Mouse (Mus musculus): ENCODE results near the gene Psmb7. TPM values are rescaled to one million over a fixed set of nuclear protein-coding genes. Genes with fewer than 3 reads are reported as not detected.

Gene Psmb7
- polyA plus RNA-seq, 1 experiment from 2014 or later, result 270 TPM

GRCm38 (mm10) chr2:38630574-38630973 lies 13.3 kb downstream of the Psmb7 start:
- Histone ChIP-seq H3K27me3 (no peaks in the 10 kb centered on the region), H3K9ac (no peak overlapping the region), H3K4me1 (no peaks in the 10 kb centered on the region), H3K36me3 (peaks cover 97% of the 10 kb centered on the region), H3K4me2 (no peak overlapping the region), H3K9me3 (replicated peaks) (no peaks in the 10 kb centered on the region), H3K27ac (no peak overlapping the region), H3K4me3 (replicated peaks) (no peak overlapping the region)
- ATAC-seq (replicated peaks; ENCODE audit: low FRiP score), result no peak
- WGBS, result 89% methylated on average over 2 of the region's 2 CpGs

- H3K4me3 ChIP-seq (replicated peaks), result no peak overlapping the region
- H3K4me1 ChIP-seq, result no peaks in the 10 kb centered on the region
- no peaks in the 10 kb centered on the region for H3K9me3 ChIP-seq (replicated peaks)
- no peak overlapping the region for H3K27ac ChIP-seq
- H3K27me3 ChIP-seq, result no peaks in the 10 kb centered on the region
- peaks cover 95% of the 10 kb centered on the region for H3K36me3 ChIP-seq
- no peak for ATAC-seq (replicated peaks; ENCODE audit: low FRiP score)
- whole genome bisulfite sequencing, result 88% methylated on average over 3 of the region's 3 CpGs
- no peak overlapping the region for H3K9ac ChIP-seq
- H3K4me2 ChIP-seq, result no peak overlapping the region
These were observed 14.4 kb downstream of the Psmb7 start for GRCm38 (mm10) chr2:38629451-38629850.

DNA sequence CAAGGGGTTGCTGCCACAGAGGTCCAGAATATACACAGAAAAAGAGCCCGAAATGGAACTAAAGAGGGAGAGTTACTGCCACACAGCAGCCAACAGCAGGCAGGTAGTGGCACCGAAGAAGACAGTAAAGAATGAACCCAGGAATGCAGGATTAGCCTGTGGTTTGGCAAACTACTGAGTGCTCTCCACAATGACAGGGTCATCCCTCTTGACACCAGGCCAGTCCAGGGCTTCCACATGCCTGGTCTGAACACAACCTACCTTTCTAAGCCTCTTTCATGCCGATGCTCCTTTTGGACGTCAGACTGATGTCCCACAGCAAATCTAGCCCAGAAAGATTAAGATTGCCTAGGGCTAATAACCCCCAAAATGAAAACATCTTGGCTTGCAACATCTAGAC lies 15.1 kb downstream of the Psmb7 start:
- Histone ChIP-seq H3K36me3 (peaks cover 95% of the 10 kb centered on the region), H3K4me1 (no peaks in the 10 kb centered on the region), H3K9me3 (replicated peaks) (no peaks in the 10 kb centered on the region), H3K4me2 (no peak overlapping the region), H3K9ac (no peak overlapping the region), H3K27me3 (no peaks in the 10 kb centered on the region), H3K27ac (no peak overlapping the region), H3K4me3 (replicated peaks) (no peak overlapping the region)
- ATAC-seq (replicated peaks; ENCODE audit: low FRiP score), result no peak
- 95% methylated on average over 4 of the region's 4 CpGs for WGBS

GRCm38 (mm10) chr2:38623821-38624590 lies 19.9 kb downstream of the Psmb7 start:
- H3K4me2 ChIP-seq, result no peak overlapping the region
- peaks cover 74% of the 10 kb centered on the region for H3K36me3 ChIP-seq
- H3K27ac ChIP-seq, result no peak overlapping the region
- H3K9me3 ChIP-seq (replicated peaks), result no peaks in the 10 kb centered on the region
- H3K9ac ChIP-seq, result no peak overlapping the region
- no peak for ATAC-seq (replicated peaks; ENCODE audit: low FRiP score)
- H3K4me3 ChIP-seq (replicated peaks), result no peak overlapping the region
- WGBS, result 94% methylated on average over 8 of the region's 8 CpGs
- H3K27me3 ChIP-seq, result no peaks in the 10 kb centered on the region
- no peaks in the 10 kb centered on the region for H3K4me1 ChIP-seq

GRCm38 (mm10) chr2:38623411-38623810 lies 20.5 kb downstream of the Psmb7 start:
- Histone ChIP-seq H3K27me3 (no peaks in the 10 kb centered on the region), H3K9me3 (replicated peaks) (no peaks in the 10 kb centered on the region), H3K4me3 (replicated peaks) (no peak overlapping the region), H3K4me2 (no peak overlapping the region), H3K27ac (no peak overlapping the region), H3K4me1 (no peaks in the 10 kb centered on the region), H3K36me3 (peaks cover 74% of the 10 kb centered on the region), H3K9ac (no peak overlapping the region)
- 85% methylated on average over 3 of the region's 3 CpGs for WGBS
- no peak for ATAC-seq (replicated peaks; ENCODE audit: low FRiP score)

DNA sequence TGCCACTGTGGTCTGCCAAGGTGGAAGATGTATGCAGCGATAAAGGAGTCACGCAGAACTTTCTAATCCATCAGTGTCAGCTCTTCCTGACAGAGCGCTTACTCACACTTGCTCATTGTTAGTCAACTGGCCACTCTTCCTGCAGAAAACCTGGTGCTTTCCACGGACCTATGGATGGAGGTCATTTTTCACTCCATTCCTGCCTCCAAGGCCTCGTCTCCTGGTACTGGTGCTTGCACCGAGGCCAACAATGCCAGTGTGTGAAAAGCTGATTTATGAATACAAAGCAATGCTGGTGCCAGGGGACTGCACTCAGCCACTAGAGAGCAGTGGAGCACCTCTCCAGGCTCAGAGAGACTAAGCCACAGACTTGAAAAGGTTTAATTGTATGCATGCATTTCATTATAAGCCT lies 22.3 kb downstream of the Psmb7 start:
- Histone ChIP-seq H3K4me2 (no peak overlapping the region), H3K9me3 (replicated peaks) (no peaks in the 10 kb centered on the region), H3K36me3 (peaks cover 71% of the 10 kb centered on the region), H3K9ac (no peak overlapping the region), H3K4me1 (no peaks in the 10 kb centered on the region), H3K27ac (no peak overlapping the region), H3K4me3 (replicated peaks) (no peak overlapping the region), H3K27me3 (no peaks in the 10 kb centered on the region)
- ATAC-seq (replicated peaks; ENCODE audit: low FRiP score), result no peak
- 64% methylated on average over 6 of the region's 6 CpGs for WGBS

DNA sequence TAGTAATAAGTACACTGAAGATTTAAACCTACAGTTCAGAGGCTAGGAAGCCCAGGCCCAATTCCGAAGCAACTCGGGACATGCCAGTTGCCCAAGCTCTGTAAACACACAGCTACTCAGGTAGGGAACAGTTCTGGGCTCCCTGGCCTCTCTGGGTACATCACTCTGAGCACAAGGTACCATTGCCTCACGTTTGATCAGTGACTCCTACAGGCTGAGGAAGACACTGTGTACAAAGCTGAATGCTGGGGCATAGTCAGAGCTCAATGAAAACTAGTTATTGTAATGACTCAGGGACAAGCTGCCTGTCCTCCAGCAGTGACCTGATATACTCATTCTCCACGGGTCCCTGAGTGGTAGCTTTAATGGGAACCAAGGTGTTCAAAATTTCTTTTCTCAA lies 22.8 kb downstream of the Psmb7 start:
- H3K4me1 ChIP-seq, result no peaks in the 10 kb centered on the region
- no peak for ATAC-seq (replicated peaks; ENCODE audit: low FRiP score)
- H3K27me3 ChIP-seq, result no peaks in the 10 kb centered on the region
- no peak overlapping the region for H3K4me2 ChIP-seq
- no peak overlapping the region for H3K9ac ChIP-seq
- no peaks in the 10 kb centered on the region for H3K9me3 ChIP-seq (replicated peaks)
- H3K27ac ChIP-seq, result no peak overlapping the region
- peaks cover 65% of the 10 kb centered on the region for H3K36me3 ChIP-seq
- H3K4me3 ChIP-seq (replicated peaks), result no peak overlapping the region
- WGBS, result 85% methylated on average over 4 of the region's 4 CpGs

- H3K9me3 ChIP-seq (replicated peaks), result no peaks in the 10 kb centered on the region
- no peak overlapping the region for H3K9ac ChIP-seq
- H3K4me1 ChIP-seq, result no peaks in the 10 kb centered on the region
- peaks cover 54% of the 10 kb centered on the region for H3K36me3 ChIP-seq
- H3K27me3 ChIP-seq, result no peaks in the 10 kb centered on the region
- WGBS, result 91% methylated on average over 4 of the region's 4 CpGs
- no peak overlapping the region for H3K27ac ChIP-seq
- no peak for ATAC-seq (replicated peaks; ENCODE audit: low FRiP score)
- H3K4me2 ChIP-seq, result no peak overlapping the region
- no peak overlapping the region for H3K4me3 ChIP-seq (replicated peaks)
These were observed 24.1 kb downstream of the Psmb7 start for GRCm38 (mm10) chr2:38619777-38620176.

- Histone ChIP-seq H3K4me2 (no peak overlapping the region), H3K27ac (no peak overlapping the region), H3K4me3 (replicated peaks) (no peak overlapping the region), H3K27me3 (no peaks in the 10 kb centered on the region), H3K4me1 (no peaks in the 10 kb centered on the region), H3K9me3 (replicated peaks) (no peaks in the 10 kb centered on the region), H3K9ac (no peak overlapping the region), H3K36me3 (peaks cover 48% of the 10 kb centered on the region)
- no peak for ATAC-seq (replicated peaks; ENCODE audit: low FRiP score)
- 92% methylated on average over 5 of the region's 5 CpGs for WGBS
These were observed 26.7 kb downstream of the Psmb7 start for GRCm38 (mm10) chr2:38616956-38617872.

DNA sequence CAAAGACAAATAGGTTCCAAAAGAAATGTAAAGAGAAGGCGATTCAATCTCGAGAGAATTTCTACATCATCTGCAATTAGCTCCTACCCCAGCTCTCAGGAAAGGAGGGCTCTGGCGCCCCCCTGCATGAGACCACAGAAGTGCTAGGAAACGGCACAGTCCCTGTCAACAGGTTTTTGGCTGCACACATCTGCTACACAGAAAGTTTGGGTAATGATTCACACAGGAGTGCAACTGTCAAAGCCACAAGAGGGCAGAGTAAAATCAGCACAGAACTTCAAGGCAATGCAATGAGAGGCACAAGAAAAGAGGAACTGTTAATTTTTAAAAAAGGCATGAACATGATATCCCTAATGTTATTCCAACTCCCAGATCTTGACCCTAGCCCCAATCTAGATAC lies 27.8 kb downstream of the Psmb7 start:
- no peak for ATAC-seq (replicated peaks; ENCODE audit: low FRiP score)
- no peaks in the 10 kb centered on the region for H3K9me3 ChIP-seq (replicated peaks)
- H3K4me1 ChIP-seq, result no peaks in the 10 kb centered on the region
- 60% methylated on average over 4 of the region's 4 CpGs for WGBS
- no peak overlapping the region for H3K4me3 ChIP-seq (replicated peaks)
- no peak overlapping the region for H3K9ac ChIP-seq
- no peak overlapping the region for H3K4me2 ChIP-seq
- no peaks in the 10 kb centered on the region for H3K27me3 ChIP-seq
- H3K27ac ChIP-seq, result no peak overlapping the region
- H3K36me3 ChIP-seq, result peaks cover 48% of the 10 kb centered on the region

DNA sequence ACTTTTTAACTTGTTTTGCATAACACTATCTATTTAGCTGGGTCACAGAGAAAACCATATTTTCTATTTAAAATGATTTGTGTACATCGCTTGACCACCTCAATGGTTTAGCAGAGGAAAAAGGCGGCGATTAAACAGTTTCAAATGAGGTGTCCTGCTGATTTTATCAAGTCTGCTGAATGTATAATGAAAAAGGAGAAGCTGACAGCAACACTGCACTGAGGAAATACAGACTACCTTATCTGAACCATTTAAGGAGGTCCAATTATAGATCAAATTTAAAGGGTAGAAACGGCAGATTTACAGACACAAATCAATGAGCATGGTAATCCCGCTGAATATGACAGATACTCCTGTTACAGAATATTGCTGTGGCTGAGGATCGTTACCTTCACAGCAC lies 29.4 kb downstream of the Psmb7 start:
- H3K4me1 ChIP-seq, result no peaks in the 10 kb centered on the region
- no peaks in the 10 kb centered on the region for H3K9me3 ChIP-seq (replicated peaks)
- peaks cover 47% of the 10 kb centered on the region for H3K36me3 ChIP-seq
- 84% methylated on average over 6 of the region's 6 CpGs for WGBS
- no peak overlapping the region for H3K9ac ChIP-seq
- H3K4me3 ChIP-seq (replicated peaks), result no peak overlapping the region
- H3K27ac ChIP-seq, result no peak overlapping the region
- no peak for ATAC-seq (replicated peaks; ENCODE audit: low FRiP score)
- no peaks in the 10 kb centered on the region for H3K27me3 ChIP-seq
- no peak overlapping the region for H3K4me2 ChIP-seq

DNA sequence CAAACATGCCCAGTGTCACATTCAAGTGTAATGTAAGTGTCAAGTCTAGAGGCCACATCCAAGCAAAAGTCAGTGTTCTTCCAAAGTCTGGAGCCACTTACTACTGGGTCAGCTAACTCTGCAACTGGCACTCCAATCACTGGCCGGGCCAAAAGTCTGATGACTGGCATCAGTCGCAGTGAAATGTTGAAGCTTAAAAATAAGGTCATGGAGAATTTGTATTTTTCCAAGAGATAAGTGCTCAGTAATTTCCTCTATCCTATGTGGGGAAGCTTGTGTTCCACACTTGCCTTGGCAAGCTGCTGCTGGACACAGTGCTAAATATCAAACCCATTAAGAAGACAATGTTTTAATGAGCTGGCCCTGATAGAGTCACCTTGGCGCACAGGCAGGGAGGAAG lies 30.3 kb downstream of the Psmb7 start:
- Histone ChIP-seq H3K27me3 (no peaks in the 10 kb centered on the region), H3K36me3 (peaks cover 47% of the 10 kb centered on the region), H3K4me1 (no peaks in the 10 kb centered on the region), H3K27ac (no peak overlapping the region), H3K9me3 (replicated peaks) (no peaks in the 10 kb centered on the region), H3K9ac (no peak overlapping the region), H3K4me3 (replicated peaks) (no peak overlapping the region), H3K4me2 (no peak overlapping the region)
- ATAC-seq (replicated peaks; ENCODE audit: low FRiP score), result no peak
- WGBS, result 96% methylated on average over 3 of the region's 3 CpGs

All from kidney, embryonic 15.5 days (tissue).